Mouse (Mus musculus) thymus, adult 2 months (tissue): ENCODE data around the gene Bcap29.

Source experiments
- CTCF ChIP-seq: fragments of 200-500 bp; IDR thresholded peaks from 2 replicates; pipeline ENCODE4 v1.5.1; 2012; ENCODE audit warnings: mild to moderate bottlenecking, control low read depth, low read length, moderate library complexity, borderline replicate concordance; ENCODE audit not compliant: control insufficient read depth, poor library complexity, insufficient read depth; ENCODE audit errors: extremely low read depth
- POLR2A ChIP-seq: fragments of 200-500 bp; IDR thresholded peaks from 2 replicates; pipeline ENCODE4 v1.6.1; 2012; ENCODE audit warnings: mild to moderate bottlenecking, low read length, control low read depth, moderate library complexity; ENCODE audit not compliant: control insufficient read depth, poor library complexity, insufficient read depth; ENCODE audit errors: extremely low read depth

GRCm38 (mm10) chr12:31633970-31634342 is 502 bp downstream of the Bcap29 start:
- no peak for TF ChIP-seq CTCF
- TF ChIP-seq POLR2A: no peak
